ENCODE assay signal across 8 mouse cellular contexts in the genomic region with DNA sequence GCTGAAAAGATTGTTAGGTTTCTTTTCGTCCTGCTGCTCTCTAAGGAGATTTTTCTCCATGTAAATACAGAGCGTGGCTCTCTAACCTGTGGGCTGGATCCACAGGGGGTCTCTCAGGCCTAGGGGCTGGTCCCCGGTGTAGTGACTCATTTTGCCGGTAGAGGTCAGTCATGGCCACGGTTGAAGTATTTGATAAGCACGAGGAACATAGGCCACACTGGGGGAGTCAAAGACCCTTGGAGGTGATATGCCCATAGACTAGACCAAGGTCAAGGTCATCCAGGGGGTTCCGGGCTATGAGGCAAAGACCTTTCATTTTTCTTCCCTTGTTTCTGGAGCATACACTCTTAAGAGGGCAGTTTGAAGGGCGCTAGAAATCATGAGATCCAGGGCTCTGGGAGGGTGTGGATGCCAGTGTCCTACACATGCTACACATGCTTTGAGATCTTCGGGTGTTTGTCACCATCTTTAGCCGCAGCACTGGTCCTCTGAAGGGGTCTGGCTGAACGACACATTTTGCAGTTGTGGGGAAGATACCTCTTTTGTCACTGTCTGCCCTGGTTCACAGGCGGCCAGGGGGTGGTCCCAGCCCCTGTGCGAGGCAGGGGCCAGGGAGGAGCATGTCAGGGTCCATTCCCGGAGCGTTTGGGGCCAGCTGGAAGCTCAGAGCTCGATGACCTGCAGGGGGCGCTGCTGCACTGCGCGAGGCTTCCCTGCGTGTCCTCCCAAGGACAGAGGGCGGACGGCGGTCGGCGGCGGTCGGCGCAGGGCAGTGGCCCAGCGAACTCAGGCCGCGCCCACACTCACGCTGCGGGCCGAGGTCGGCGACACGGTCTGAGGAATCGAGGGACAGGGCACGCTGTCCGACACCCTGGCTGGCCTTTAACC.
DNase-seq lines count a peak whose midpoint lies in the region; ATAC-seq lines count a peak whose summit lies in the region.

No protein-coding gene starts in this region.

- no peaks in the 10 kb centered on the region for H3K9me3 ChIP-seq in hindbrain, embryonic 15.5 days

- peak overlapping the region; percentile 45 for H3K4me3 ChIP-seq in hindbrain, embryonic 15.5 days

- ATAC-seq in hindbrain, embryonic 15.5 days (ENCODE audit: low FRiP score, low read depth): peak; percentile 95

- H3K27ac ChIP-seq in hindbrain, embryonic 15.5 days (replicated peaks): peak overlapping the region; percentile 74

- peaks cover 18% of the 10 kb centered on the region for H3K4me1 ChIP-seq in hindbrain, embryonic 15.5 days (replicated peaks)

- peak; percentile 12 for DNase-seq in T-cell, adult 2 months (ENCODE audit: low spot score)
- DNase-seq in cerebellum, postnatal 14 days: peak; percentile 94 to 97
- peak; percentile 36 for DNase-seq in gastrocnemius, adult 18-20 months (ENCODE audit: low spot score)
- DNase-seq in layer of hippocampus, postnatal 36 days: peak; percentile 76 to 83
- DNase-seq in lung, postnatal 25 days (ENCODE audit: low spot score): peak; percentile 64
- peak; percentile 87 for DNase-seq in right cerebral cortex, adult 18-20 months
- peak; percentile 29 for DNase-seq in urinary bladder, postnatal 10 days (ENCODE audit: low spot score)

- H3K27me3 ChIP-seq in hindbrain, embryonic 15.5 days: no peaks in the 10 kb centered on the region

- H3K9ac ChIP-seq in hindbrain, embryonic 15.5 days: peak overlapping the region; percentile 55

- H3K4me2 ChIP-seq in hindbrain, embryonic 15.5 days: peak overlapping the region; percentile 79

- WGBS in hindbrain, embryonic 15.5 days: 3% methylated on average over 40 of the region's 40 CpGs

- no peaks in the 10 kb centered on the region for H3K36me3 ChIP-seq in hindbrain, embryonic 15.5 days

Comparison
In these comparisons a context has a peak if more than half of its experiments do, and no peak if none do; other contexts are left out.
1. Peak in every context shown above with its lines: DNase-seq, ATAC-seq, H3K4me3 ChIP-seq and H3K27ac ChIP-seq.
2. DNase-seq: peak in every context shown above with its lines; median percentile 96 in cerebellum, postnatal 14 days; 87 in right cerebral cortex, adult 18-20 months; 80 in layer of hippocampus, postnatal 36 days; 64 in lung, postnatal 25 days; 36 in gastrocnemius, adult 18-20 months; 29 in urinary bladder, postnatal 10 days; 12 in T-cell, adult 2 months.